ENCODE assay signal across 8 mouse cellular contexts in the genomic region with DNA sequence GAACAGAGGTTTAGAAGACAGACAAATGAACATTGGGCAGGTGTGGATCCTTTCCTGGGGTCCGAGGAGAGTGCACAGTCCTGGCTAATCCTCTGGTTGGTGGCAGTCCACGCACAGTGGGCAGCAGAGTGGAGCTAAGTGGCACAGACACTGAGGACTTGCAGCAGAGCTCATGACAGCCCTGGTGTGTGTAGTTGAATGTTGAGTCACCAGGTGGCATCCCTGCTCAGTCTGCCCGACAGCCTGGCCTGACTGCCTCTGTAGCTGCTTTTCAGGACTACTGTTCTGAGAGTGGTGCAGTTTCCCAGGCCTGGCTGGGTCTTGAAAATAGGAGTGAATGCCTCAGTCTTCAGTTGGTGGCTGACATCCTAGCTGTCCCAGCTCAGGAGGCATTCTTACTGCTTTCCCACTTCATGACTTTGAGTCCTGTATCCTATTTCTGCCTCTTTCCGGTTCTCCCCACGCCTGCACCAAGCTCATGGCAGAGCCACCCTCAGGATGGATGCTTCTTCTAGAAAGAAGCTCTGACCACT. TPM values are rescaled to one million over a fixed set of nuclear protein-coding genes. Genes with fewer than 3 reads are reported as not detected.
A peak's percentile ranks its signal among the peaks of the same experiment; 100 is the strongest.
DNase-seq lines count a peak whose midpoint lies in the region; ATAC-seq and TF ChIP-seq lines count a peak whose summit lies in the region.

No protein-coding gene starts in this region.

- 0 out of 2 replicates have a peak, but pooled peaks cover 6% of the 10 kb centered on the region for H3K4me1 ChIP-seq in heart, embryonic 10.5 days
- no peaks in the 10 kb centered on the region for H3K4me1 ChIP-seq in cerebellum, adult 2 months (ENCODE audit: control insufficient read depth, insufficient read depth, low read length)
- no peaks in the 10 kb centered on the region for H3K4me1 ChIP-seq in forebrain, embryonic 16.5 days (replicated peaks; ENCODE audit: control insufficient read depth, insufficient read depth, low read length)
- peaks cover 0 to 11% of the 10 kb centered on the region in 2 experiments; a peak in 2 of 4 replicates for H3K4me1 ChIP-seq in liver, embryonic 14.5 days (replicated peaks; ENCODE audit: control insufficient read depth in 2 of 2, insufficient read depth in 2 of 2, low read length in 1 of 2)

- H3K9me3 ChIP-seq in heart, embryonic 10.5 days: no peaks in the 10 kb centered on the region
- no peaks in the 10 kb centered on the region for H3K9me3 ChIP-seq in forebrain, embryonic 16.5 days (ENCODE audit: control insufficient read depth, low read length)
- H3K9me3 ChIP-seq in liver, embryonic 14.5 days (ENCODE audit: control insufficient read depth, low read length): no peaks in the 10 kb centered on the region

- H3K27me3 ChIP-seq in heart, embryonic 10.5 days (ENCODE audit: insufficient read depth, poor library complexity, severe bottlenecking): no peaks in the 10 kb centered on the region
- no peaks in the 10 kb centered on the region for H3K27me3 ChIP-seq in cerebellum, adult 2 months (ENCODE audit: control insufficient read depth, insufficient read depth, low read length)
- H3K27me3 ChIP-seq in forebrain, embryonic 16.5 days (replicated peaks; ENCODE audit: control insufficient read depth, insufficient read depth, low read length): no peaks in the 10 kb centered on the region
- no peaks in the 10 kb centered on the region for H3K27me3 ChIP-seq in liver, embryonic 14.5 days (ENCODE audit: control insufficient read depth, insufficient read depth, low read length)

- peak; percentile 71 for ATAC-seq in forebrain, embryonic 16.5 days
- ATAC-seq in liver, embryonic 14.5 days (ENCODE audit: insufficient read depth): 0 out of 2 replicates have a peak, but pooled peaks have one; percentile 21

- H3K36me3 ChIP-seq in heart, embryonic 10.5 days: no peaks in the 10 kb centered on the region
- no peaks in the 10 kb centered on the region for H3K36me3 ChIP-seq in forebrain, embryonic 16.5 days (ENCODE audit: control insufficient read depth, insufficient read depth)
- H3K36me3 ChIP-seq in liver, embryonic 14.5 days (replicated peaks; ENCODE audit: control insufficient read depth, insufficient read depth, low read depth): no peaks in the 10 kb centered on the region

- peak overlapping the region; percentile 57; the same call in 1 of the 2 replicates for H3K27ac ChIP-seq in heart, embryonic 10.5 days
- no peak overlapping the region for H3K27ac ChIP-seq in cerebellum, adult 2 months (ENCODE audit: insufficient read depth, low read length)
- no peak overlapping the region for H3K27ac ChIP-seq in forebrain, embryonic 16.5 days (ENCODE audit: low read length)
- no peak overlapping the region for H3K27ac ChIP-seq in liver, embryonic 14.5 days

- no peak for TF ChIP-seq EP300 in liver, embryonic 14.5 days (IDR thresholded peaks at IDR 0.05; ENCODE audit: low read depth)

- no peak for TF ChIP-seq POLR2A in cerebellum, adult 2 months (IDR thresholded peaks at IDR 0.05; ENCODE audit: borderline replicate concordance, insufficient read depth, low read length)

- H3K4me2 ChIP-seq in forebrain, embryonic 16.5 days (ENCODE audit: low read length): no peak overlapping the region
- no peak overlapping the region for H3K4me2 ChIP-seq in liver, embryonic 14.5 days (ENCODE audit: low read depth)

- no peak for DNase-seq in heart, embryonic 10.5 days (ENCODE audit: low spot score)
- DNase-seq in heart, adult 9 months (ENCODE audit: low spot score in 2 of 2): no peak
- DNase-seq in cerebellum, adult 2 months: peak; percentile 40 to 49
- peak; percentile 69 for DNase-seq in kidney, adult 9 months
- DNase-seq in liver, embryonic 14.5 days (ENCODE audit: low read depth in 3 of 3, low spot score in 3 of 3): no peak
- peak; percentile 55 to 59 for DNase-seq in right cerebral cortex, adult 2 months (ENCODE audit: low spot score in 2 of 2)
- DNase-seq in urinary bladder, adult 2 months (ENCODE audit: low spot score): no peak

- 54% methylated on average over 5 of the region's 5 CpGs for WGBS in heart, embryonic 10.5 days
- WGBS in cerebellum, adult 2 months: 54% methylated on average over 5 of the region's 5 CpGs
- WGBS in forebrain, embryonic 16.5 days: 54% methylated on average over 5 of the region's 5 CpGs
- WGBS in liver, embryonic 14.5 days (ENCODE audit: insufficient replicate concordance): 46% methylated on average over 5 of the region's 5 CpGs

- peak; percentile 66 for TF ChIP-seq CTCF in cerebellum, adult 2 months (IDR thresholded peaks at IDR 0.05; ENCODE audit: borderline replicate concordance, insufficient read depth, low read depth, low read length)
- TF ChIP-seq CTCF in liver, embryonic 14.5 days (IDR thresholded peaks at IDR 0.05; ENCODE audit: low read depth): peak; percentile 55

- H3K9ac ChIP-seq in forebrain, embryonic 16.5 days (replicated peaks; ENCODE audit: low read depth, low read length): no peak overlapping the region
- H3K9ac ChIP-seq in liver, embryonic 14.5 days (replicated peaks): no peak overlapping the region

- no peak overlapping the region for H3K4me3 ChIP-seq in heart, embryonic 10.5 days
- H3K4me3 ChIP-seq in cerebellum, adult 2 months (replicated peaks; ENCODE audit: insufficient read depth, low read depth, low read length): no peak overlapping the region
- no peak overlapping the region for H3K4me3 ChIP-seq in forebrain, embryonic 16.5 days (replicated peaks; ENCODE audit: low read length)
- H3K4me3 ChIP-seq in liver, embryonic 14.5 days (ENCODE audit: insufficient read depth in 1 of 2, low read depth in 2 of 2, low read length in 2 of 2): no peak overlapping the region

RNA-seq across cellular contexts. Expression of a gene that starts 16.7 kb away (rescaled TPM):
- 0.19 and 0.36 TPM in 2 replicates for polyA plus RNA-seq in heart, embryonic 10.5 days (2016; fragmentation: Nextera tagmentation; extraction: Ambion mirVana)
- polyA plus RNA-seq in cerebellum, adult 2 months (2012; rRNA removed): 0.41 and 0.55 TPM in 2 replicates
- 0.44 TPM in 1 of 2 replicates, not detected in the other for polyA plus RNA-seq in forebrain, embryonic 16.5 days (2015; fragmentation: Nextera tagmentation; extraction: Ambion mirVana)
- 18.3 and 22.7 TPM in 2 replicates for polyA plus RNA-seq in liver, embryonic 14.5 days (2012; rRNA removed)
- 24.3 and 25.0 TPM in 2 replicates for polyA plus RNA-seq in liver, embryonic 14.5 days (2014; fragmentation: Nextera tagmentation; extraction: Ambion mirVana)
- polyA plus RNA-seq in urinary bladder, adult 2 months (2012; rRNA removed): 0.14 and 0.15 TPM in 2 replicates

RNA-seq across cellular contexts. Expression of a gene that starts 28.5 kb away (rescaled TPM):
- 3.5 and 7.2 TPM in 2 replicates for polyA plus RNA-seq in heart, embryonic 10.5 days (2016; fragmentation: Nextera tagmentation; extraction: Ambion mirVana)
- 35.0 and 35.8 TPM in 2 replicates for polyA plus RNA-seq in cerebellum, adult 2 months (2012; rRNA removed)
- 7.2 and 8.1 TPM in 2 replicates for polyA plus RNA-seq in forebrain, embryonic 16.5 days (2015; fragmentation: Nextera tagmentation; extraction: Ambion mirVana)
- polyA plus RNA-seq in liver, embryonic 14.5 days (2012; rRNA removed): 2.6 and 3.6 TPM in 2 replicates
- 3.4 and 6.5 TPM in 2 replicates for polyA plus RNA-seq in liver, embryonic 14.5 days (2014; fragmentation: Nextera tagmentation; extraction: Ambion mirVana)
- polyA plus RNA-seq in urinary bladder, adult 2 months (2012; rRNA removed): 13.3 and 13.7 TPM in 2 replicates

Comparison
In these comparisons a context has a peak if more than half of its experiments do, and no peak if none do; other contexts are left out.
1. DNase-seq: peak in cerebellum, adult 2 months (2 of 2), kidney, adult 9 months (single experiment) and right cerebral cortex, adult 2 months (2 of 2); none in heart, embryonic 10.5 days (single experiment), heart, adult 9 months (0 of 2), liver, embryonic 14.5 days (0 of 3) and urinary bladder, adult 2 months (single experiment).
2. RNA of a gene that starts 16.7 kb away (polyA plus RNA-seq): 18.3 to 25.0 TPM in liver, embryonic 14.5 days; 0.44 TPM in forebrain, embryonic 16.5 days, 0.41 to 0.55 TPM in cerebellum, adult 2 months, 0.19 to 0.36 TPM in heart, embryonic 10.5 days and 0.14 to 0.15 TPM in urinary bladder, adult 2 months; every median in the first group is over 10 times any median in the second.